Mouse (Mus musculus) intestine, embryonic 16.5 days (tissue): Measurements from ENCODE around the gene Fam161a. TPM values are rescaled to one million over a fixed set of nuclear protein-coding genes. Genes with fewer than 3 reads are reported as not detected.

Experiments used
- polyA plus RNA-seq: library from polyadenylated mRNA; unstranded; fragments of >200 nt; fragmentation: Nextera tagmentation; extraction: Ambion mirVana; gene quantifications from 2 replicates; pipeline ENCODE4 v1.2.1, GENCODE M21; 2015

Gene Fam161a
- polyA plus RNA-seq, 1 experiment from 2014 or later: 2.7 TPM

Other genes with a start within 250 kb of the Fam161a start
- gene B3gnt2, start 146.6 kb upstream of the Fam161a start, polyA plus RNA-seq: 11.8 and 11.9 TPM in 2 replicates
- 1.8 and 2.2 TPM in 2 replicates for gene Zrsr1, start 35.5 kb upstream of the Fam161a start, polyA plus RNA-seq
- 11.2 and 12.0 TPM in 2 replicates for gene Gm28048, start 25.4 kb upstream of the Fam161a start, polyA plus RNA-seq
- 320 and 339 TPM in 2 replicates for gene Commd1, start 25.1 kb upstream of the Fam161a start, polyA plus RNA-seq
- 214 and 241 TPM in 2 replicates for gene Cct4, start 17.0 kb upstream of the Fam161a start, polyA plus RNA-seq
- 49.6 and 52.8 TPM in 2 replicates for gene Xpo1, start 248.5 kb downstream of the Fam161a start, polyA plus RNA-seq